Mouse (Mus musculus) cerebral cortex, adult 2 months (tissue): ENCODE results near the gene Fam192a.

Experiments used
- WGBS: fragments of 180-500 bp; shearing (Covaris S2); methylation state at CpG from one replicate; pipeline ENCODE4 v1.1.7; 2018; 5-methylcytosine and 5-hydroxymethylcytosine counted together

Fam192a gene

DNA sequence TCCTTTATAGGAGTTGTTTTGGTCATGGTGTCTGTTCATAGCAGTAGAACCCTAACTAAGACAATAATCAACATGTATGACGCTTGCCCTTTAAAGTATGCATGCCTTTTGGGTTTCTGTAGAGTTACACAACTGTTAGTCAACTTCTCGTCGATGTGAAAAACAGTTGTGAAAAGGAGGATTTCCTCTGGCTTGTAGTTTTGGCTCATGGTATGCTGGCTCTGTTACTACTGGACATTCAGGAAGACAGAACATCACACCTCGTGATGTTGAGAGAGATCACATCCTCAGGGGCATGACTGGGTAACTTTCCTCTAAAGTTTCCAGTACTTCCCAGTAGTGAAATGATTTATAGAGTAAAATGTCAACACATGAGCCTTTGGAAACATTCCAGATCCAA lies 71.2 kb downstream of the Fam192a start:
- WGBS = 90% methylated on average over 4 of the region's 4 CpGs

DNA sequence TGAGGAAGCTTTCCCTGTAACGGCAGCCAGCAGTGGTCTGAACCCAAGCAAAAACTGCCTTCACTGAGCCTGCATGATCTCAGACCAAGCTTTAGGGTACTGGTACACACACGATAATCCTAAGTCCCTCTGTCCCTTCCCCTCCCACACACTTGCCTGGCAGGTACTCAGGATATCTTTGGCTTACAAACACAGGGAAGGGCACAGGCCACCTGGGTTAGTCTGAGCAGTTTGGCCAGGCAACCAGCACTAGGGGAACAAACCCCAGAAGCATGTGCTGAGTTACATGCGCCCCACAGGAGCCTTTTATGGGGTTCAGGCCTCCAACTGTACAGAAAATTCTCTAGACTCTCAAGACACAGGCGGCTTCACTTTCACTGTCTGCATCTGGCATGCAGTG lies 71.9 kb downstream of the Fam192a start:
- 79% methylated on average over 4 of the region's 4 CpGs for WGBS

DNA sequence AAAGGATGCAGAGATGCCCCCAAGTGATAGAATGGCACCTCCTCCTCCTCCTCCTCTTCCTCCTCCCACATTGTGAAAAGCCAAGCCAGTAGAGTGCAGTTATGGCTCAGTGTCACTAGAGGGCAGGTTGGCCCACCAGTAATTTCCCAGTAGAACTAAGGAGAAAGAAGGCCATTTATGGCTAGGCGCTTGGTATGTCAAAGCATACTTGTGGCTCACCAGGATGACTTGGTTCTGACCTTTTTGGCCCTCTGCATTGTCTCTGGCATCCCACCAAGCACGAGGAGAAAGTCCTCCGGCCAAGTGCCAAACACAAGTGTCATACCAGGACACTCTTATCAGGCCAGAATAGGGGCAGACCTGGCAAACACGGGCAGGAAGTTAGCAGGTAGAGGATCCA lies 73.6 kb downstream of the Fam192a start:
- 50% methylated on average over 4 of the region's 4 CpGs for WGBS

DNA sequence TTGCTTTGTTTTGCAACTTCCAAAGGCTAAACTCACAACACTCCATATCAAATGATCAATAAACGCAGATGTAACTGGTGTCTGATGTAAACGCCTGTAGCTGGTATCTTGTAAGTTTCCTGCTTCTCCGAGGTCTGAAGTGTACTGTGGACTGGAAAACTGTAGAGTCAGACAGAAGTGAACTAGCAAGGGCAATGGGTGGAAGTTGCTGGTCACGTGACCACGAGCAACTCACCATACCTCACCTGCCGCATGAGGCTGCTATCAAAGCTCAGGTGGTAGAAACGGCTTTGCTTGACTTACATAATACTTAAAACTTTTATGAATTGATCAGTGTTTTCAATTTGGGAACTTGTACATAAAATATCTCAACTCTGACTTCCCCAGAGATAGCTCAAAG lies 74.6 kb downstream of the Fam192a start:
- WGBS = 88% methylated on average over 7 of the region's 7 CpGs

DNA sequence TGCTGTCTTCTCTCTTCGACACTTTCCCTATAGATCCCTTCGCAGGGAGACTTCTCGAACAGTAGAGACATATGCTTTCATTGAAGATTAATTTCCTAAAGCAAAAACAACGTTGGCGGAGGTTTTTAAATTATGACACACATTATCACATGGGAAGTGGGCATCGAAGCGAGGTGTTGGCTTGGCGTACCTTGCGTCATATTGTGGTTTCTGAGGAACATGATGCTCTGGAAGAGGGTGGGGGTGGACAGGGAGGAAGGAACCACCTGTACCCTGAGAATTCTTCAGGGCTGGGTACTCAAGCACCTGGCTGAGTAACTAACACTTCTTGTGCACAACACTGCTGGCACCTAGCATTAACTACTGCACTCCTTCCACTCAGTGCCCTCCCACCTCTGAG lies 77.2 kb downstream of the Fam192a start:
- WGBS = 80% methylated on average over 9 of the region's 9 CpGs
